Mouse (Mus musculus): Measurements from ENCODE around the gene Syde2.

DNA sequence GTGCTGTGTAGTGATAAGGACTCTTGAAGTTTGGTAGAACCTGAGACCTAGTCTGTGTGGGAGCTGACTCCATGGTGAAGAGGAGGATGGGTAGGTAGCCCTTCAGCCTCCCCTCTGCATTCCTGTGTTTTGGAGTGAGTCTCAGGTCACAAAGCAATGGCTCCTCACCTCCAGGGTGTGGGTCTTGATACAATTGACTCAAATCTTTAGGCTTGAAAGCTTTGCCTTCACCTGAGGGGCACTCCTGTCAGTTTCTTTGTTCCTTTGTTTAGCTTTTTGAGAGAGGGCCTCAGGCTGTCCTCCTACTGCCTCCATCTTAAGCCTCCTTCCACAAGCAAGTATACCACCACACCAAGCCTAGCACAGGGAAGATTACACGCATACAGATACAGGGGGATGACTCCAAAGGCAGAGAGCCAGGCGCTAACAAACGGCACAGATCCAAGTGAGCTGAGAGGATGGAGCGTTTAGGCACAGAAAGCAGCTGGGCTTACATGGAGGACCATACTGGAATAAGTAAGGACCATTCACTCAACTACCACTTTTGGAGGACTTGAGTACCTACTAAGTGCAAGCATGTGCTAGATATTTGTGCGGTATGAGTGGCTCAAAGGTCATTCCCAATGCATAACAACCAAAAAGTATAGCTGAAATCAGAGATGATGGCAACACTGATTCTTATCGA, 1.2 kb upstream of the Syde2 start:
- TF ChIP-seq POLR2A (IDR thresholded peaks at IDR 0.05; ENCODE audit: low read depth, low read length) (no peak), CTCF (IDR thresholded peaks at IDR 0.05; ENCODE audit: extremely low read depth, insufficient read length, insufficient replicate concordance, low read depth, low read length) (no peak)

Data from small intestine, adult 2 months (tissue).